Mouse (Mus musculus) neural tube, embryonic 11.5 days (tissue): Measurements from ENCODE around the gene Crybg1. TPM values are rescaled to one million over a fixed set of nuclear protein-coding genes. Genes with fewer than 3 reads are reported as not detected.
"Not testable (repeated sequence)": the region's sequence is repeated elsewhere in the genome, so short reads cannot be mapped to it uniquely, and the experiment has no call there.

Experiments
- ATAC-seq: fragments of 200-750 bp; cut with Nextera tagmentation; 2 replicates; pipeline ENCODE4 v1.8.0; 2017; ENCODE audit warnings: moderate number of reproducible peaks, mild to moderate bottlenecking, moderate TSS enrichment, moderate library complexity; ENCODE audit not compliant: insufficient read depth, low FRiP score, low TSS enrichment
- DNase-seq: peaks from one replicate; pipeline ENCODE4 v3.0.0-alpha.2; 2015; ENCODE audit warnings: low spot score
- H3K27ac ChIP-seq: fragments of 300-500 bp; sonication (generic); 2 replicates; pipeline ENCODE4 v1.5.1; 2014; ENCODE audit warnings: low read depth, mild to moderate bottlenecking, low read length
- H3K27me3 ChIP-seq: fragments of 300-500 bp; sonication (generic); 2 replicates; pipeline ENCODE4 v1.6.1; 2014; ENCODE audit warnings: mild to moderate bottlenecking, low read length, mixed read lengths; ENCODE audit not compliant: control insufficient read depth, insufficient read depth
- H3K36me3 ChIP-seq: fragments of 300-500 bp; sonication (generic); 2 replicates; pipeline ENCODE4 v1.6.1; 2014; ENCODE audit warnings: mild to moderate bottlenecking, low read length, moderate library complexity, mixed read lengths; ENCODE audit not compliant: control insufficient read depth, insufficient read depth
- H3K4me1 ChIP-seq: fragments of 300-500 bp; sonication (generic); 2 replicates; pipeline ENCODE4 v1.6.1; 2014; ENCODE audit warnings: low read length, mixed read lengths; ENCODE audit not compliant: control insufficient read depth, insufficient read depth
- H3K4me2 ChIP-seq: fragments of 300-500 bp; sonication (generic); 2 replicates; pipeline ENCODE4 v1.6.1; 2014; ENCODE audit warnings: low read depth, mild to moderate bottlenecking, moderate library complexity
- H3K4me3 ChIP-seq: fragments of 300-500 bp; sonication (generic); 2 replicates; pipeline ENCODE4 v1.5.1; 2014; ENCODE audit warnings: low read depth, low read length
- H3K9ac ChIP-seq: fragments of 300-500 bp; sonication (generic); 2 replicates; pipeline ENCODE4 v1.6.1; 2014; ENCODE audit warnings: mild to moderate bottlenecking, low read length
- H3K9me3 ChIP-seq: fragments of 300-500 bp; sonication (generic); 2 replicates; pipeline ENCODE4 v1.6.1; 2016; ENCODE audit warnings: low read length; ENCODE audit not compliant: control insufficient read depth
- WGBS: fragments of 180-500 bp; shearing (Covaris S2); extraction: QIAGEN DNeasy Blood & Tissue Kit; methylation state at CpG from one replicate; pipeline ENCODE4 v1.1.7; 2014; 5-methylcytosine and 5-hydroxymethylcytosine counted together
- polyA plus RNA-seq: library from polyadenylated mRNA; unstranded; fragments of >200 nt; fragmentation: Nextera tagmentation; extraction: Ambion mirVana; gene quantifications from 2 replicates; pipeline ENCODE4 v1.2.1, GENCODE M21; 2014

Gene Crybg1
- polyA plus RNA-seq, 1 experiment from 2014 or later, result 0.05 TPM

DNA sequence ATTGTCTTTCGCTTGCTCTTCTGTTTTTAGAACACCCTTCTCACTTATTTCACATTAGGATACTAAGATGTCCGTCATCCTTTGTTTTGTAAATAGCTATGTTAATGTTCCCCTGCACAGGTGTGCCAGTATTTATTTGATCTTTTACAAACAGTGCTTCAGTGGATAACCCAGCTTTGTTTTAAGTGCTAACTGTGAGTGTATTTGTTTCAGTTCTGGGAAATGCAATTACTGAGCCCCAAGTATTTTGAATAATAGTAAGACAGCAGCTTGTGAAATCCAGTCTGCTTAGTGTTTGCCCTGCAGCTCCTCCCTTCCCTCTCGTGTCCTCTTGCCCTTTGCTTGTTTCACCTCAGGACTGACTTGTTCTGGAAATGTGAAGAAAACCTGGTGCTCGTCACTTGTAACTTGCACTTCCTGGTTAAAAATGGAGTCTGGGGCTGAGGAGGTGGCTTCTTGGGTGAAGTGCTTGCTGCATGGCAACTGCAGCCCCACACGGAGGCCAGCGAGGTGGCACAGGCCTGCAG is 209.5 kb downstream of the Crybg1 start:
- Histone ChIP-seq H3K9me3 (no peaks in the 10 kb centered on the region), H3K9ac (no peak overlapping the region), H3K27ac (no peak overlapping the region), H3K4me3 (no peak overlapping the region), H3K27me3 (no peaks in the 10 kb centered on the region), H3K4me1 (no peaks in the 10 kb centered on the region), H3K36me3 (no peaks in the 10 kb centered on the region), H3K4me2 (no peak overlapping the region)
- ATAC-seq (no peak), DNase-seq (no peak)
- 82% methylated on average over 6 of the region's 6 CpGs for WGBS

DNA sequence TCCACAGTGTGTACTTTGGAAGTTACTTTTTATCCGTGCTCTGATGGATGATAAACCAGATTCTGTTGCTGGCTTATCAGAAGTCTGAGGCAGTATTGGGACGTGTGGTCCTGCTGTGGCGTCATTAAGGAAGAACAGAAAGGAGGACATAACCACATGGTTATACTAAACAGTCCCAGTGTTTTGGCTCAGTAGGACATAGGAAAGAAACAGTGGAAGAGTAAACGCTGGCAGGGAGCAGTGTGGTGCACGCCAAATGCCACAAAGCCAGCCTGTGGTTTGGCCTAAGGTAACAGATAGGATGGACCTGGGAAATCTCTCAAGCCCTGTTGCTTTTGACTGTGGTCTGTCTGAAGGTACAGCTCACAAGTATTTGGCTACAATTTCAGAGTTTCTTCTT is 220.1 kb downstream of the Crybg1 start:
- DNase-seq (no peak), ATAC-seq (no peak)
- no peaks in the 10 kb centered on the region for H3K36me3 ChIP-seq
- H3K4me2 ChIP-seq, result no peak overlapping the region
- H3K4me1 ChIP-seq, result no peaks in the 10 kb centered on the region
- no peak overlapping the region for H3K4me3 ChIP-seq
- 72% methylated on average over 5 of the region's 5 CpGs for WGBS
- H3K27me3 ChIP-seq, result no peaks in the 10 kb centered on the region
- no peak overlapping the region for H3K9ac ChIP-seq
- H3K9me3 ChIP-seq, result no peaks in the 10 kb centered on the region
- H3K27ac ChIP-seq, result no peak overlapping the region

DNA sequence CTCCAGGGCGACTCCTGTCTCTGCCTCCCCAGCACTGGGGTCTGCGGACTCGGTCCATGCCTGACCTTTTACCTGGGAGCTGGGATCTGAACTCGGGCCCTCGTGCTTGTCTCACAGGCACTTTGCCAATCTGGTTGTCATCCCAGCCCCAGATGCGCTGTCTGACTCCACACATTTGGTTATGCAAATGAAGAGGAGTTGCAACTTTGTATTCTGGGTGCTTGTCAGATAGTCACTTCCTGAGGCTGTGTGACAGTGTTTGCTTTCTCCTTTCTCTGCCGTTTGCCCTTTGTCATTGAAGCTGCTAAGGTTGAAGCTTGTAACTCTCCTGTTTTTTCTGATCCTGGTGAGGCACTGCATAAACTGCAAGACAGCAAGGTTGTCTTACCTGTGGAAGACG is 220.9 kb downstream of the Crybg1 start:
- no peak overlapping the region for H3K9ac ChIP-seq
- no peak overlapping the region for H3K4me2 ChIP-seq
- H3K9me3 ChIP-seq, result no peaks in the 10 kb centered on the region
- no peaks in the 10 kb centered on the region for H3K27me3 ChIP-seq
- no peak for DNase-seq
- no peak for ATAC-seq
- no peaks in the 10 kb centered on the region; the same call in 1 of the 2 replicates for H3K36me3 ChIP-seq
- H3K4me1 ChIP-seq, result no peaks in the 10 kb centered on the region
- 86% methylated on average over 8 of the region's 8 CpGs for WGBS
- H3K27ac ChIP-seq, result no peak overlapping the region
- H3K4me3 ChIP-seq, result no peak overlapping the region

DNA sequence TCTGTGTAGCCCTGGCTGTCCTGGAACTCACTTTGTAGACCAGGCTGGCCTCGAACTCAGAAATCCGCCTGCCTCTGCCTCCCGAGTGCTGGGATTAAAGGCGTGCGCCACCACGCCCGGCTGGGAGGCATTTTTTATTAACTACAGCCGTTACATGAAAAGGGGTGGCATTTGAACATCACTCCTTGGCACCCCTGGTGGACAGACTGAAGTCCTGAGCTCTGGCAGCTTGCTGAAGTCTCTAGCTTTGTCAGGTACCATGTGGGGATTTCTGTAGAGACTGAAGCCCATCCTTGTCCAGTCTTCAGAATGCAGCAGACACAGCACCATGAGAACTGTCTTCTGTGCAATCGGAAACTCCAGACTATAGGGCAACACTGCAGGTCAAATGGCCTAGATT is 222.9 kb downstream of the Crybg1 start:
- 93% methylated on average over 8 of the region's 9 CpGs for WGBS
- not testable (repeated sequence) for H3K36me3 ChIP-seq, H3K4me3 ChIP-seq, H3K4me2 ChIP-seq, H3K9ac ChIP-seq, DNase-seq, ATAC-seq, H3K27ac ChIP-seq, H3K9me3 ChIP-seq, H3K4me1 ChIP-seq, H3K27me3 ChIP-seq

DNA sequence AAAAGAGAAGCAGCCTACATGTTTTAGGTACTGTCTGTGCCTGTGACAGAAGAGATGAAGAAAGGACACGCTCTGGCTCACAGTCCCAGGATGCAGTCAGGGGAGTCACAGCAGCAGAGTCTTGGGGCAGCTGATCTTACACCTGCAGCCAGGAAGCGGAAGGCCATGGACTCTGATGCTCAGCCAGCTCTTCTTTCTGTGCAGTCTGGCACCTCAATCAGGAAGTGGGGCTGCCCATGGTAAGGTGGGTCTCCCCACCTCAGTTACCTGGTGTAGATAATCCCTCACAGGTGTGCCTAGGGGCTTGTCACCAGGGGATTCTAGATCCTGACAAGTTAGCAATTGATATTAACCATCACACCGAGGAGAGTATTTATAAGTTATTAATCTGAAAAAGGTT is 225.6 kb downstream of the Crybg1 start:
- Histone ChIP-seq H3K27ac (no peak overlapping the region), H3K9me3 (no peaks in the 10 kb centered on the region), H3K27me3 (no peaks in the 10 kb centered on the region), H3K4me2 (no peak overlapping the region), H3K4me3 (no peak overlapping the region), H3K4me1 (no peaks in the 10 kb centered on the region), H3K36me3 (no peaks in the 10 kb centered on the region; the same call in 1 of the 2 replicates), H3K9ac (no peak overlapping the region)
- DNase-seq (no peak), ATAC-seq (no peak)
- 90% methylated on average over 3 of the region's 3 CpGs for WGBS

DNA sequence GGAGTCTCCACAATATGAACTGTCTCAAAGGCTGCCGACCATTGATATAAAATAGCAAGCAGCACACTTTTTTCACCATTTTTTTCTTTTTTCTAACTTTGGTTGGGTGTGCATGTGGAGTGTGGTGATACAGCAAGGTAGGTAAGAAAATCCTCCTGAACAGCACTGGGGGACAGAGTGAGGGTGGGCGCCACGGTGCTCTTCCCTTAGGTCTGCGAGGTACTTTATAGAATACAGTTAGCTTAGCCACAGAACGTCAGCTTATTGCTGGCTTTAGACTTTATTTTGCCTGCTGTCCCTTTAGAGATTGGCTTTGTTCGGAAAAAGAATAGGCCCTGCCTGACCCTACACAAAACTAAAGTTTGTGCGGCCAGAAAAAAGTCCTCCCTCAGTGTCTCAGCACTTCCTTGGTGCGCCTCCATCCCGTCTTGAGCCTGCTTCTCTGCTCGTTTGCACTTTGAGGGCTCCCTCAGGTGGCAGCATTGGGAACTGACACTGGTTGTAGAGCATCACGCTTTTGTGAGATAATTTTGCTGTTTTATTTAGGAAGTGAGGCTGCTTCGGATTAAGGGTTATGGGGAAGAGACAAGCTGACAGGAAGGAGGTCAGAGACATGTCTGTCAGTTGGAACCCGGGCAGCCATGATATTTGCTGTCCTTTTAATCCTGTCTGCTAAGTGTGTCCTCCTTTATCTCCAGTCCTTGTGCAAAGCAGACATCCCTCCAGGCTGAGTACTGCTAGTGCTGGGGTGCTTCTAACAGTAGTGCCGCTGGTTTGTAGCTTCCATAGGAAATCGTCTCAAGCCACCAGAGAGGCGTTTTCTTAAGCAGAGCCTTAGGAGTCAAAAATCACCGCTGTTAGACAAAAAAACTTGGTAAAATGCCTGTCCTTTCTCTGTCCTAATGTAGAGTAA is 229.7 kb downstream of the Crybg1 start:
- H3K4me2 ChIP-seq, result no peak overlapping the region
- H3K9ac ChIP-seq, result no peak overlapping the region
- ATAC-seq (peak; percentile 60; the same call in 1 of the 2 replicates), DNase-seq (peak; percentile 83)
- H3K36me3 ChIP-seq, result no peaks in the 10 kb centered on the region; the same call in 1 of the 2 replicates
- H3K4me3 ChIP-seq, result no peak overlapping the region
- no peaks in the 10 kb centered on the region for H3K27me3 ChIP-seq
- H3K9me3 ChIP-seq, result no peaks in the 10 kb centered on the region
- 44% methylated on average over 17 of the region's 17 CpGs for WGBS
- no peak overlapping the region for H3K27ac ChIP-seq
- no peaks in the 10 kb centered on the region for H3K4me1 ChIP-seq

DNA sequence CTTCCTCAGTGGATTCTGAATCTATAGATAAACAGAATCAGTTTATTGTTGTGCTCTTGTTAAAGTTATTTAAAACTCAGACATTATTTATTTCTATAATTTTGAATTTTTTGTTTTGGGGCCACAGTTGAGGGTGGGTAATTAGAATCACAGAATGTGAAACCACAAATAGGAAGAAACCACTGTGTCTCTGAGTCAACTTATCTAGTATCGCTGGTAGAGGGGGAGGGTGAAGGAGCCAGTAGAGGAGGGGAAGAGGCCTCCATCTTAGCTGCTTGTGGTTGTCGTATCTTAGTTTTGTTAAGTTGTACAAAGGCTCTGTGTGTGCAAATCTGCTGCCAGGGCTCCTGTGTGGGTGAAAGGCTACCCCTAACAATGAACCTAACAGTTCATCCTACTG is 231.9 kb downstream of the Crybg1 start:
- H3K27ac ChIP-seq, result no peak overlapping the region
- no peak overlapping the region for H3K4me2 ChIP-seq
- ATAC-seq, result no peak
- no peaks in the 10 kb centered on the region for H3K27me3 ChIP-seq
- H3K9ac ChIP-seq, result no peak overlapping the region
- 84% methylated on average over 2 of the region's 2 CpGs for WGBS
- H3K4me1 ChIP-seq, result no peaks in the 10 kb centered on the region
- no peaks in the 10 kb centered on the region for H3K36me3 ChIP-seq
- H3K4me3 ChIP-seq, result no peak overlapping the region
- H3K9me3 ChIP-seq, result no peaks in the 10 kb centered on the region
- no peak for DNase-seq

DNA sequence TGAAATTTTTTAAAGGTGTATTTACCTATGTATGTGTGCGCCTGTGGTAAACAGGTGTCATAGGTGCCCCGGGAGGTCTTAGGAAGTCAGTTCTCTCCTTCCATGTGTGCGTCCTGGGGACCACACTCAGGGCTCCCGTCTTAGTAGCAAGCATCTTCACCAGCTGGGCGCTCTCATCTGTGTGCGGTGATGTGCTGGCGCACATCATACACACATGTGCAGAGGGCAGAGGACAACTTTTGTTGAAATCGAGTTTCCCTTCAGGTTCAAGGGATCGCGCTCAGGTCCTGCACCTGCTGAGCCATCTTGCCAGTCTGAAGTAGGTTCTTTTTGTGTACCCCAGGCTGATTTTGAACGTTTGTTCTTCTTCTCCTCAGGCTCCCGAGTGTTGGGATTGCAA is 232.5 kb downstream of the Crybg1 start:
- ATAC-seq, result no peak
- H3K4me2 ChIP-seq, result no peak overlapping the region
- 85% methylated on average over 12 of the region's 12 CpGs for WGBS

DNA sequence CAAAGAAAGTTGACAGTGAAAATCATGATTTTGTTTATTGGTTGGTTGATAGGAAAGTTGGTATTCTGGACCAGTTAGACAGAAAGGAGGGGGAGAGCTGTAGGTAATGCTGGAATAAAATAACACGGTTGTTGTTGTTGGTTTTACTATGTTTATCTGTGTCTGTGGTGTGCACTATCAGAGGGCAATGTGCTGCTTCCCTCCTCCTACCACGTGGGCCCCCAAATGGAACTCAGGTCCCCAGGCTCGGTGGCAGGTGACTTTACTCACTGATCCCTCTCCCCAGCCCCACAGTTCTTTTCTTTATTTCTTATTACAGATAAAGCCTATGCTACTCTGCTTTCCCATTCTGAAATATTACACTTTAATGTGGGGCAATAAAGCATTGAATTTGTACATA is 236.4 kb downstream of the Crybg1 start:
- no peak for ATAC-seq
- no peaks in the 10 kb centered on the region for H3K9me3 ChIP-seq
- H3K27me3 ChIP-seq, result no peaks in the 10 kb centered on the region
- 76% methylated on average over 3 of the region's 3 CpGs for WGBS
- no peaks in the 10 kb centered on the region for H3K36me3 ChIP-seq
- no peak overlapping the region for H3K4me2 ChIP-seq
- no peak overlapping the region for H3K27ac ChIP-seq
- H3K9ac ChIP-seq, result no peak overlapping the region
- H3K4me3 ChIP-seq, result no peak overlapping the region
- H3K4me1 ChIP-seq, result no peaks in the 10 kb centered on the region
- DNase-seq, result no peak

More for the DNA sequence above, 232.5 kb downstream of the Crybg1 start:
- H3K9me3 ChIP-seq, result no peaks in the 10 kb centered on the region
- no peak overlapping the region for H3K27ac ChIP-seq
- no peak for DNase-seq
- no peaks in the 10 kb centered on the region for H3K27me3 ChIP-seq
- H3K36me3 ChIP-seq, result no peaks in the 10 kb centered on the region
- H3K4me3 ChIP-seq, result no peak overlapping the region
- no peak overlapping the region for H3K9ac ChIP-seq
- H3K4me1 ChIP-seq, result no peaks in the 10 kb centered on the region
